Mouse (Mus musculus) erythroblast, adult 5-6 weeks (primary cell): ENCODE data around the gene Ly6c2. TPM values are rescaled to one million over a fixed set of nuclear protein-coding genes. Genes with fewer than 3 reads are reported as not detected.

ENCODE experiments used
- total RNA-seq, 2 experiments: library from RNA; stranded (forward) in 1 of 2; stranded (reverse) in 1 of 2; fragments of 150-400 nt in 1 of 2; fragments of 200-764, 138-1000 nt in 1 of 2; gene quantifications; 2 replicates each; pipeline versions ENCODE4 v1.2.3 to v1.2.4; 2015 to 2017; ENCODE audit warnings: low replicate concordance in 2 of 2

Gene Ly6c2
- total RNA-seq, 2 experiments from 2014 or later = 383 to 1,517 TPM

Other genes with a start within 250 kb of the Ly6c2 start
- gene 2010109I03Rik, start 214.9 kb downstream of the Ly6c2 start, total RNA-seq (2015; ENCODE audit: low replicate concordance) = not detected in 2 replicates
- gene 2010109I03Rik, start 214.9 kb downstream of the Ly6c2 start, total RNA-seq (2017; ENCODE audit: low replicate concordance) = not detected in 2 replicates
- 1.5 and 1.7 TPM in 2 replicates for gene Ly6i, start 128.5 kb downstream of the Ly6c2 start, total RNA-seq (2015; ENCODE audit: low replicate concordance)
- gene Ly6i, start 128.5 kb downstream of the Ly6c2 start, total RNA-seq (2017; ENCODE audit: low replicate concordance) = 7.8 TPM in 1 of 2 replicates, not detected in the other
- 1.3 and 5.4 TPM in 2 replicates for gene Ly6a, start 113.9 kb downstream of the Ly6c2 start, total RNA-seq (2015; ENCODE audit: low replicate concordance)
- gene Ly6a, start 113.9 kb downstream of the Ly6c2 start, total RNA-seq (2017; ENCODE audit: low replicate concordance) = 3.6 TPM in 1 of 2 replicates, not detected in the other
- gene Ly6c1, start 63.1 kb downstream of the Ly6c2 start, total RNA-seq (2015; ENCODE audit: low replicate concordance) = not detected in 2 replicates
- gene Ly6c1, start 63.1 kb downstream of the Ly6c2 start, total RNA-seq (2017; ENCODE audit: low replicate concordance) = not detected in 2 replicates
- gene Ly6g, start 43.3 kb upstream of the Ly6c2 start, total RNA-seq (2015; ENCODE audit: low replicate concordance) = 57.5 and 114 TPM in 2 replicates
- 9.2 and 24.2 TPM in 2 replicates for gene Ly6g, start 43.3 kb upstream of the Ly6c2 start, total RNA-seq (2017; ENCODE audit: low replicate concordance)
- not detected in 2 replicates for gene BC025446, start 104.4 kb upstream of the Ly6c2 start, total RNA-seq (2015; ENCODE audit: low replicate concordance)
- not detected in 2 replicates for gene BC025446, start 104.4 kb upstream of the Ly6c2 start, total RNA-seq (2017; ENCODE audit: low replicate concordance)
- not detected in 2 replicates for gene Ly6f, start 156.5 kb upstream of the Ly6c2 start, total RNA-seq (2015; ENCODE audit: low replicate concordance)
- gene Ly6f, start 156.5 kb upstream of the Ly6c2 start, total RNA-seq (2017; ENCODE audit: low replicate concordance) = not detected in 2 replicates